ENCODE assay signal across 13 mouse cellular contexts in the genomic region with DNA sequence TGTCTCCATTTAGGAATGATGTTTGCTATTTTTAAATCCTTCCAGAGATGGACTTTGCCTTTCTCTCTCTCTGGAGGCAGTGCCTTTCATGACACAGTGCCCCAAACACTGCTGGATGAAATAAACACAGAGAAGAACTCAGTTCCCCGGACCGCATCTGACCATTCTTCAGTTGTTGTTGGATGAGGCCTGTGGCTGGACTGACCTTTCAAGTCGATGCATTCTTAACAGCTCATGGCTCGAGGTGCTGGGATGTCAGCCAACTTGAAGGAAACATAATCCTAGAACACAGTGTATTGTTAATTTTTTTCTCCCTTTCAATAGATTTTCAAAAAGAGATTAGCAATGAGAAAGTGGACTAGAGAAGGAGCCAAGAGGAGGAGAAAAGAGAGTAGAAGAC.
A peak's percentile ranks its signal among the peaks of the same experiment; 100 is the strongest.
DNase-seq lines count a peak whose midpoint lies in the region; ATAC-seq lines count a peak whose summit lies in the region.
"Had no signal": no experiment of that assay in that cellular context is flagged by ENCODE, and none has a peak within 500 bp of the region (broad histone marks: within the 10 kb centered on the region; RNA-seq: fewer than 3 reads in every experiment).

No protein-coding gene starts in this region.

- H3K36me3 ChIP-seq in embryonic facial prominence, embryonic 14.5 days (ENCODE audit: control insufficient read depth, insufficient read depth, low read length), result no peaks in the 10 kb centered on the region
- no peaks in the 10 kb centered on the region for H3K36me3 ChIP-seq in embryonic facial prominence, embryonic 10.5 days (replicated peaks)
- H3K36me3 ChIP-seq in hindbrain, embryonic 10.5 days, result no peaks in the 10 kb centered on the region
- H3K36me3 ChIP-seq: intestine, embryonic 15.5 days had no signal

- WGBS in embryonic facial prominence, embryonic 14.5 days, result 52% methylated on average over 4 of the region's 4 CpGs
- 85% methylated on average over 4 of the region's 4 CpGs for WGBS in embryonic facial prominence, embryonic 10.5 days
- 85% methylated on average over 4 of the region's 4 CpGs for WGBS in hindbrain, embryonic 10.5 days

- no peak overlapping the region for H3K4me2 ChIP-seq in embryonic facial prominence, embryonic 14.5 days (ENCODE audit: low read depth, low read length)
- H3K4me2 ChIP-seq: intestine, embryonic 15.5 days had no signal

- no peak overlapping the region for H3K4me3 ChIP-seq in embryonic facial prominence, embryonic 14.5 days (ENCODE audit: low read depth, low read length)
- no peak overlapping the region for H3K4me3 ChIP-seq in embryonic facial prominence, embryonic 10.5 days
- no peak overlapping the region for H3K4me3 ChIP-seq in hindbrain, embryonic 10.5 days
- H3K4me3 ChIP-seq: intestine, embryonic 15.5 days had no signal

- no peak overlapping the region for H3K27ac ChIP-seq in embryonic facial prominence, embryonic 14.5 days (replicated peaks; ENCODE audit: low read depth, low read length)
- no peak overlapping the region for H3K27ac ChIP-seq in embryonic facial prominence, embryonic 10.5 days (replicated peaks)
- H3K27ac ChIP-seq in hindbrain, embryonic 10.5 days, result no peak overlapping the region
- H3K27ac ChIP-seq: intestine, embryonic 15.5 days had no signal

- no peaks in the 10 kb centered on the region; the same call in 1 of the 2 replicates for H3K9me3 ChIP-seq in embryonic facial prominence, embryonic 14.5 days (ENCODE audit: control insufficient read depth, low read length)
- no peaks in the 10 kb centered on the region for H3K9me3 ChIP-seq in embryonic facial prominence, embryonic 10.5 days
- no peaks in the 10 kb centered on the region for H3K9me3 ChIP-seq in hindbrain, embryonic 10.5 days
- H3K9me3 ChIP-seq: intestine, embryonic 15.5 days had no signal

- H3K4me1 ChIP-seq in embryonic facial prominence, embryonic 14.5 days (ENCODE audit: control insufficient read depth, insufficient read depth, low read length), result no peaks in the 10 kb centered on the region
- no peaks in the 10 kb centered on the region for H3K4me1 ChIP-seq in embryonic facial prominence, embryonic 10.5 days
- H3K4me1 ChIP-seq in hindbrain, embryonic 10.5 days (replicated peaks), result no peaks in the 10 kb centered on the region
- H3K4me1 ChIP-seq: intestine, embryonic 15.5 days had no signal

- no peaks in the 10 kb centered on the region for H3K27me3 ChIP-seq in embryonic facial prominence, embryonic 14.5 days (replicated peaks; ENCODE audit: control insufficient read depth, insufficient read depth, low read length)
- H3K27me3 ChIP-seq in embryonic facial prominence, embryonic 10.5 days (replicated peaks; ENCODE audit: low read depth, poor library complexity, severe bottlenecking), result no peaks in the 10 kb centered on the region
- no peaks in the 10 kb centered on the region for H3K27me3 ChIP-seq in hindbrain, embryonic 10.5 days (ENCODE audit: insufficient read depth, poor library complexity, severe bottlenecking)
- H3K27me3 ChIP-seq: intestine, embryonic 15.5 days had no signal

- intact Hi-C loops in heart, postnatal 25 days (cut with DNase I), result no loop called here

- DNase-seq in embryonic facial prominence, embryonic 14.5 days (ENCODE audit: low spot score), result peak; percentile 38
- no peak for DNase-seq in embryonic facial prominence, embryonic 10.5 days (ENCODE audit: low spot score)
- peak; percentile 15 for DNase-seq in lung, postnatal 14 days
- DNase-seq in lung, postnatal 4 days, result no peak
- peak; percentile 51 for DNase-seq in fibroblast of lung, adult 2 months (ENCODE audit: low read depth)
- peak; percentile 2 for DNase-seq in heart, postnatal 25 days (ENCODE audit: low spot score)
- DNase-seq in hindbrain, embryonic 10.5 days (ENCODE audit: low spot score), result no peak
- no peak for DNase-seq in frontal cortex, postnatal 36 days (ENCODE audit: low spot score in 2 of 2)
- DNase-seq: adrenal gland, postnatal 14 days; cerebellum, postnatal 25 days; liver, postnatal 0 days; thymus, adult 2 months had no signal

- no peak overlapping the region for H3K9ac ChIP-seq in embryonic facial prominence, embryonic 14.5 days (ENCODE audit: low read depth, low read length)
- H3K9ac ChIP-seq: intestine, embryonic 15.5 days; liver, postnatal 0 days had no signal

- ATAC-seq in embryonic facial prominence, embryonic 14.5 days (ENCODE audit: low read depth), result no peak
- ATAC-seq: intestine, embryonic 15.5 days; liver, postnatal 0 days had no signal

Comparison
In these comparisons a context has a peak if more than half of its experiments do, and no peak if none do; other contexts are left out.
1. DNase-seq: peak in embryonic facial prominence, embryonic 14.5 days (single experiment), lung, postnatal 14 days (single experiment), fibroblast of lung, adult 2 months (single experiment) and heart, postnatal 25 days (single experiment); none in embryonic facial prominence, embryonic 10.5 days (single experiment), lung, postnatal 4 days (0 of 2), hindbrain, embryonic 10.5 days (single experiment) and frontal cortex, postnatal 36 days (0 of 2).